Mouse (Mus musculus): ENCODE data around the gene Cmah. TPM values are rescaled to one million over a fixed set of nuclear protein-coding genes. Genes with fewer than 3 reads are reported as not detected.

The Cmah gene
- polyA plus RNA-seq, 1 experiment from 2014 or later, result 1.4 TPM

GRCm38 (mm10) chr13:24515101-24515675 is 188.0 kb downstream of the Cmah start:
- no peak overlapping the region for H3K4me3 ChIP-seq (ENCODE audit: inconsistent target)
- no peaks in the 10 kb centered on the region for H3K36me3 ChIP-seq (ENCODE audit: inconsistent target)
- H3K79me2 ChIP-seq (ENCODE audit: inconsistent target), result no peaks in the 10 kb centered on the region
- no peak overlapping the region for H3K27ac ChIP-seq
- 52% methylated on average over 4 of the region's 6 CpGs for whole genome bisulfite sequencing (ENCODE audit: missing documents)

DNA sequence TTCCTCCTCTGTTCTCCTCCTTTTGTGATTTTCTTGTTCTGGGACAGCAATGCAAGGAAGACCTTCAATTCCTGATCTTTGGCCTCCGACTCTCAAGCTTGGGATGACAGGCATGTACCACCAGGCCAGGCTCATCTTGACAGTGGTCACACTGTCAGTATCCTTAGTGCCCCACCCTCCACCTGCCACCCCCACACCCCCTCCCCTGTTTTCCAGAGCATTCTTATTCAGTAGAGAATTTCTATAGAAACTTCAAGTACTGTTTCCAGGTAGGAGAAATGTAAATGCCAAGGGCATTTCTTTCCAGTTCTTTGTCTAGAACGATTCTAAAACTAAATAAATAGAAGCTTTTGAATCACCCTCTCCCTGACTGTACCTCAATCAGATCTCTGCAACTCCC is 190.6 kb downstream of the Cmah start:
- Histone ChIP-seq H3K79me2 (ENCODE audit: inconsistent target) (no peaks in the 10 kb centered on the region), H3K36me3 (ENCODE audit: inconsistent target) (no peaks in the 10 kb centered on the region), H3K4me3 (ENCODE audit: inconsistent target) (no peak overlapping the region), H3K27ac (no peak overlapping the region)
- WGBS (ENCODE audit: missing documents), result 96% methylated on average over 2 of the region's 2 CpGs

- no peak overlapping the region for H3K4me3 ChIP-seq (ENCODE audit: inconsistent target)
- WGBS (ENCODE audit: missing documents), result 38% methylated on average over 6 of the region's 6 CpGs
- no peak overlapping the region for H3K27ac ChIP-seq
- no peaks in the 10 kb centered on the region for H3K36me3 ChIP-seq (ENCODE audit: inconsistent target)
- no peaks in the 10 kb centered on the region for H3K79me2 ChIP-seq (ENCODE audit: inconsistent target)
Observed at GRCm38 (mm10) chr13:24518887-24519286, 191.7 kb downstream of the Cmah start.

DNA sequence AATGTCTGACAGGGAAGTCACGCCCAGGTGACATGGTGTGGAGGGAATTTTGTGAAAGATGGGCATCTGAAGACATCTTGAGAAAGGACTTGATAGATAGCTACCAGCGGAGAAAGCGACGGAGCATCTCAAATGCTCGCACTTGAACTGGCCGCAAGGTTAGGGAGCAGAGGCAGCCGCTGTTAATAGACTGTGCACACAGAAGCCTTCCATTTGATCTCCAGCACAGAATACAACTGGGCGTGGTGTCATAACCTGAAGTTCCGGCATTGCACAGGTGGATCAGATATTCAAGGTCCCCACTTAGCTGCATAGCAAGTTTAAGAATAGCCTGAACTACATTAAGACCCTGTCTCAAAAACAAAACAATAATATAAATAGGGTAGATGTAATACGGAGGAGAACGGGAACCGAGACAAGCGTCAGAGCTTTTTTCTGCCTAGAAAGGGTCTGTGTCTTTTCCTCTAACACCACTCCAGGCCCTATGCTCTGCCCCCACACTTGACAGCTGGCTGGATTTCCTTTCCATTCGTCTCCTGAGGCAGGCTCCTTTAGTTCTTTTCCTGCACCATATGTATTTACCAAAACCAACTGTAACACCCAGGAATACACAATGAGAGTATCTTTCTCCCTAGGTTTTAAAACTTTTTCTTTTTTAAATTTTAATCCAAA is 192.9 kb downstream of the Cmah start:
- Histone ChIP-seq H3K36me3 (ENCODE audit: inconsistent target) (no peaks in the 10 kb centered on the region), H3K79me2 (ENCODE audit: inconsistent target) (no peaks in the 10 kb centered on the region), H3K4me3 (ENCODE audit: inconsistent target) (no peak overlapping the region), H3K27ac (no peak overlapping the region)
- WGBS (ENCODE audit: missing documents), result 93% methylated on average over 14 of the region's 14 CpGs

- Histone ChIP-seq H3K36me3 (ENCODE audit: inconsistent target) (no peaks in the 10 kb centered on the region), H3K79me2 (ENCODE audit: inconsistent target) (no peaks in the 10 kb centered on the region), H3K4me3 (ENCODE audit: inconsistent target) (no peak overlapping the region), H3K27ac (no peak overlapping the region)
- WGBS (ENCODE audit: missing documents), result 67% methylated on average over 10 of the region's 10 CpGs
Observed at GRCm38 (mm10) chr13:24520796-24521195, 193.6 kb downstream of the Cmah start.

DNA sequence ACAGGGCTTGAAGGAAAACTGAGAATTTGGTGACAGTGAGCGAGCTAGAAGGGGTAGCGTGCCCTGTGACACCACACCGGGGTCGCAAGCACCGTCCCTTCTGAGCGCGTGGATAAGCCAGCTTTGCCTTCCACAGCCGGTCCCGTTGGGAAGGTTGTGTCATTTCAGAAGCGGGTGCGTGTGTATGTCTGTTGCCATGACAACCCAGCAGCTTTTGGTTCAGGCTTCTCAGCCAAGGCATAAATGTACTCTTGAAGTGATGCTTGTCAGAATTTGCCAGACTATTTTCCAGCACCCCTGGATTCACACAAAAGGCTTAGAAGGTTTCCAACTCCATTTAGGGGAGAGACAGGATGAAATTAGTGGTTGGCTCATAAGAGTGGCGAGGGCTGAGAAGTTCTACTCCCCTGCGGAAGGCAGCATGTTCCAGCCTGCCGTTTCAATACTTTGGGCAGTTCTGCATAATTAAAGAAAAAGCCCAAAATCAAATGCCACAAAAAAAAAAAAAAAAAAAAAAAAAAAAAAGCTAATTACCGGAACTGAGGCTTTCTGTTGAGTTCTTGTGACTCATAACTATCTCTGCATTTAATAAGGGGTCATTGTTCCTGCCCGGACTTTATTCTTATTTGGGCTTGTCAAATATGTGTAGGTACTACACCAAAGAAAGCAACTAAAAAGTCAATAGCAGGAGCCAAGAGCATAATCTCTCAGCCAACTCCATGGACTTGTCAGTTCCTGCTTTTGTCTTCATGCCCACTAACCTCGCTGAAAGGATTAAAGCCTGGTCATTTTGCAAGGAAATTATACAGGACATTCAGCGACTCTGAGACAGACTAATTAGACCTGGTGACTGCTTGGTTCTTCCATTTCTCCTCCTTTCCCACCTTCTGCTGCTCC is 194.5 kb downstream of the Cmah start:
- WGBS (ENCODE audit: missing documents), result 92% methylated on average over 14 of the region's 18 CpGs

DNA sequence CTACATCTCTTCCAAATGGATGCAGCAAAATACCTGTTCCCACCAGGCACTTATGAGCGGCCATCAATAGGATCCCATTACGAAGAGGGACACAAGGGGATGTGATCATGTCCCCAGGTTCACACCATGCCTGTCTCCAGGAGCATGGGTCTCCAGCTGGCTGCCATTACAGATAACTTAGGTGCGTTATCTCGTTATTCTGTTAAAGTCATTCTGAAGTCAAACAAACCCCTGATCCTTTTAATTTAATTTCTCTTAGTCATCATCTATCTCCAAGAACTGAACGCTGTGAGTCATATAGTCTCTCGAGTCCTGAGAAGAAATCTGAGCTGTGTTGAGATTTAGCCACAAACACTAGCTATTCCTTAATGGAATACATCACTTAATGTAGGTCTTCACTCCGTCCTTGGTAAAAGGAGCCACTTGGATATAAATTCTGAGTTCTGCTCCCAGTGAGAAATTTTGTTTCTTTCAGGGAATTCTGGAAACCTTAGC is 195.2 kb downstream of the Cmah start:
- no peaks in the 10 kb centered on the region for H3K36me3 ChIP-seq (ENCODE audit: inconsistent target)
- H3K79me2 ChIP-seq (ENCODE audit: inconsistent target), result no peaks in the 10 kb centered on the region
- 93% methylated on average over 7 of the region's 7 CpGs for WGBS (ENCODE audit: missing documents)
- H3K27ac ChIP-seq, result no peak overlapping the region
- H3K4me3 ChIP-seq (ENCODE audit: inconsistent target), result no peak overlapping the region

More for the DNA sequence above, 194.5 kb downstream of the Cmah start:
- Histone ChIP-seq H3K36me3 (ENCODE audit: inconsistent target) (no peaks in the 10 kb centered on the region), H3K79me2 (ENCODE audit: inconsistent target) (no peaks in the 10 kb centered on the region), H3K4me3 (ENCODE audit: inconsistent target) (no peak overlapping the region), H3K27ac (no peak overlapping the region)

DNA sequence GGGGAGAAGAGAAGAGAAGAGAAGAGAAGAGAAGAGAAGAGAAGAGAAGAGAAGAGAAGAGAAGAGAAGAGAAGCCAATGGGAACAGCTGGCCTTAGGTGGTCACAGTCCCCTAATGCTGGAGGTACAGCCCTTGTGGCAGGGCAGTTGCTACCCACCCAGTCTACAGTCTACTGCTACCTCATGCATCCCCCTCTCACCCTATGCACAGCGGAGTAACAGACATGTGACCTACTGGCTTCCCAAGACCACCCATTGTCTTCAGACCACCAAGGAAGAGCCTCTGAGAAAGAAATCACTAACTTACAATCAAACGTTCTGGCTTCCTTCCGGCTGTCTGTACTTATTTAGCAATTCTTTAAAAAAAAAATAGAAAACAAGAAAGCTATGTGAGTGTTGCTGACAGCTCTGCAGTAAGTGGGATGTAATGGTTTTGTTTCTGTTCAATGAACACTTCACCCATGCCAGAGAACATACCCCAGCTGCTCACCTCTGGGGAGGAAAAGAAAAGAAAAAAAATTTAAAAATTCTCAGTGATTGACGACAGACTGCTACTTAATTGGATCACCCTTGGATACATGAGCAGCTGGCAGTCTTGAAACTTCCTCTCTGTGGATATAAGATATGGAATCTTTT is 196.5 kb downstream of the Cmah start:
- Histone ChIP-seq H3K4me3 (ENCODE audit: inconsistent target) (no peak overlapping the region), H3K79me2 (ENCODE audit: inconsistent target) (no peaks in the 10 kb centered on the region), H3K36me3 (ENCODE audit: inconsistent target) (no peaks in the 10 kb centered on the region), H3K27ac (no peak overlapping the region)
- WGBS (ENCODE audit: missing documents), result 94% methylated on average over 4 of the region's 4 CpGs

DNA sequence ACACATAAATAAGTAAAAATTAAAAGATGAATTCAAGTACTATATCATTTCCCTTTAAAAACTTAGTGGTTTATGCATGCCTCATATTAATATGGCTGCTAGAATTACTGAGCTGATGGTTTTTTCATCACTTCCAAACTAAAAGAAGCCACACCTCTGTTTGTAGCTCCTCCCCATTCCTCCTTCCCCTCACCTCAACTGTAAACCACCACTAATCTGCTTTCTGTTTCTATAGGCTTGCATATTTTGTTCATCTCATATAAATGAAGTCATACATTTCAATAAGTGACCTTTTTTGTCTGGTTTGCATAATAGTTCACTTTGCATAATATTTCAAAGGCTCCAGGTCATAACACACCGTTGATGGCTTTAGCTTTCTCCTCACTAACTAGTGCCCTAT is 197.3 kb downstream of the Cmah start:
- Histone ChIP-seq H3K27ac (no peak overlapping the region), H3K79me2 (ENCODE audit: inconsistent target) (no peaks in the 10 kb centered on the region), H3K36me3 (ENCODE audit: inconsistent target) (no peaks in the 10 kb centered on the region), H3K4me3 (ENCODE audit: inconsistent target) (no peak overlapping the region)
- WGBS (ENCODE audit: missing documents), result 50% methylated on average over 1 of the region's 1 CpGs

- WGBS (ENCODE audit: missing documents), result 76% methylated on average over 3 of the region's 3 CpGs
- Histone ChIP-seq H3K27ac (no peak overlapping the region), H3K4me3 (ENCODE audit: inconsistent target) (no peak overlapping the region), H3K79me2 (ENCODE audit: inconsistent target) (no peaks in the 10 kb centered on the region), H3K36me3 (ENCODE audit: inconsistent target) (no peaks in the 10 kb centered on the region)
Observed at GRCm38 (mm10) chr13:24525551-24525950, 198.3 kb downstream of the Cmah start.

DNA sequence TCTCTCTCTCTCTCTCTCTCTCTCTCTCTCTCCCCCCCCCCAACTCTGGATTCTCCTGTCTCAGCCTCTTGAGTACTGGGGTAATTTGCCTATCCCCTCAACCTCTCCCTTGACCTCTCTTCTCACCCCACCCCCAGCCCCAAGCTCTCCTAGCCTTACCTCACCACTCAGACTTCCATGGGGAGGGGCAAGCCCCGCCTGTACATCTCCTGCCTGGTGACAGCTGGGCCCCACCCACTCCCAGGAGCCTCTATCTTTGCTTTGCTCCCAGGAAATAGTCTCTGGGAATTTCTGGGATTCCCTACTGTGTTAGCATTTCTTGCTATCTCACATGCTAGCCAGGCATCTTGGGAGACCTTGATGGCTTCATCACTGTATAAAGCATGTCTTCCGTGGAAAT is 199.7 kb downstream of the Cmah start:
- Histone ChIP-seq H3K27ac (no peak overlapping the region), H3K36me3 (ENCODE audit: inconsistent target) (no peaks in the 10 kb centered on the region), H3K79me2 (ENCODE audit: inconsistent target) (no peaks in the 10 kb centered on the region), H3K4me3 (ENCODE audit: inconsistent target) (no peak overlapping the region)
- 82% methylated on average over 2 of the region's 2 CpGs for WGBS (ENCODE audit: missing documents)

Other genes with a start within 250 kb of the Cmah start
- 2.0 to 6.3 TPM (median 2.8 TPM) in 3 replicates for gene Carmil1, start 46.6 kb upstream of the Cmah start, polyA plus RNA-seq (2018)

Measured in macrophage (primary cell).